Mouse (Mus musculus) heart, embryonic 16.5 days (tissue): Measurements from ENCODE around the gene Cacfd1. TPM values are rescaled to one million over a fixed set of nuclear protein-coding genes. Genes with fewer than 3 reads are reported as not detected.

Experiments
- ATAC-seq: fragments of 200-750 bp; cut with Nextera tagmentation; replicated peaks from 2 replicates; pipeline ENCODE4 v1.8.0; 2017; ENCODE audit warnings: moderate number of reproducible peaks; ENCODE audit not compliant: insufficient read depth, low FRiP score; ENCODE audit errors: extremely low read depth
- H3K27ac ChIP-seq: fragments of 300-500 bp; sonication (generic); 2 replicates; pipeline ENCODE4 v1.5.1; 2014; ENCODE audit warnings: mild to moderate bottlenecking, low read length, control low read depth, moderate library complexity
- H3K27me3 ChIP-seq: fragments of 300-500 bp; sonication (generic); 2 replicates; pipeline ENCODE4 v1.6.1; 2014; ENCODE audit warnings: low read length, mixed read lengths; ENCODE audit not compliant: control insufficient read depth, insufficient read depth
- H3K36me3 ChIP-seq: fragments of 300-500 bp; sonication (generic); 2 replicates; pipeline ENCODE4 v1.6.1; 2014; ENCODE audit not compliant: control insufficient read depth, insufficient read depth
- H3K4me1 ChIP-seq: fragments of 300-500 bp; sonication (generic); 2 replicates; pipeline ENCODE4 v1.6.1; 2014; ENCODE audit warnings: low read length, mixed read lengths; ENCODE audit not compliant: control insufficient read depth, insufficient read depth
- H3K4me2 ChIP-seq: fragments of 300-500 bp; sonication (generic); 2 replicates; pipeline ENCODE4 v1.6.1; 2014; ENCODE audit warnings: low read depth, mild to moderate bottlenecking, control low read depth, low read length
- H3K4me3 ChIP-seq: fragments of 300-500 bp; sonication (generic); 2 replicates; pipeline ENCODE4 v1.5.1; 2014; ENCODE audit warnings: mild to moderate bottlenecking, control low read depth, low read length
- H3K9ac ChIP-seq: fragments of 300-500 bp; sonication (generic); 2 replicates; pipeline ENCODE4 v1.6.1; 2014; ENCODE audit warnings: low read length, control low read depth
- H3K9me3 ChIP-seq: fragments of 300-500 bp; sonication (generic); replicated peaks from 2 replicates; pipeline ENCODE4 v1.6.1; 2016; ENCODE audit warnings: low read length; ENCODE audit not compliant: control insufficient read depth
- WGBS: fragments of 180-500 bp; shearing (Covaris S2); extraction: QIAGEN DNeasy Blood & Tissue Kit; methylation state at CpG from one replicate; pipeline ENCODE4 v1.1.7; 2014; 5-methylcytosine and 5-hydroxymethylcytosine counted together
- polyA plus RNA-seq: library from polyadenylated mRNA; unstranded; fragments of >200 nt; fragmentation: Nextera tagmentation; extraction: Ambion mirVana; gene quantifications from 2 replicates; pipeline ENCODE4 v1.2.1, GENCODE M21; 2015

Cacfd1 gene
- polyA plus RNA-seq, 1 experiment from 2014 or later = 41.4 TPM

- no peak for ATAC-seq
- H3K27ac ChIP-seq = no peak overlapping the region
- H3K4me2 ChIP-seq = no peak overlapping the region
- no peaks in the 10 kb centered on the region for H3K27me3 ChIP-seq
- H3K9ac ChIP-seq = no peak overlapping the region
- no peak overlapping the region for H3K4me3 ChIP-seq
- WGBS = 66% methylated on average over 6 of the region's 6 CpGs
- H3K9me3 ChIP-seq = no peaks in the 10 kb centered on the region
- no peaks in the 10 kb centered on the region for H3K36me3 ChIP-seq
- H3K4me1 ChIP-seq = no peaks in the 10 kb centered on the region
These were observed 39.7 kb downstream of the Cacfd1 start for GRCm38 (mm10) chr2:27049408-27049807.

GRCm38 (mm10) chr2:27058251-27058650 is 48.5 kb downstream of the Cacfd1 start:
- Histone ChIP-seq H3K4me2 (no peak overlapping the region), H3K36me3 (no peaks in the 10 kb centered on the region), H3K9me3 (no peaks in the 10 kb centered on the region), H3K4me3 (no peak overlapping the region), H3K27me3 (no peaks in the 10 kb centered on the region), H3K9ac (no peak overlapping the region), H3K4me1 (peaks cover 18% of the 10 kb centered on the region), H3K27ac (no peak overlapping the region)
- no peak for ATAC-seq
- 53% methylated on average over 4 of the region's 4 CpGs for WGBS

- Histone ChIP-seq H3K9me3 (no peaks in the 10 kb centered on the region), H3K4me3 (no peak overlapping the region), H3K9ac (no peak overlapping the region), H3K36me3 (no peaks in the 10 kb centered on the region), H3K27ac (no peak overlapping the region), H3K27me3 (no peaks in the 10 kb centered on the region), H3K4me1 (peaks cover 18% of the 10 kb centered on the region), H3K4me2 (no peak overlapping the region)
- no peak for ATAC-seq
- WGBS = 48% methylated on average over 12 of the region's 12 CpGs
These were observed 49.0 kb downstream of the Cacfd1 start for GRCm38 (mm10) chr2:27058751-27059150.

GRCm38 (mm10) chr2:27059187-27059586 is 49.5 kb downstream of the Cacfd1 start:
- H3K4me1 ChIP-seq = peaks cover 18% of the 10 kb centered on the region
- no peaks in the 10 kb centered on the region for H3K9me3 ChIP-seq
- H3K4me2 ChIP-seq = no peak overlapping the region

GRCm38 (mm10) chr2:27067124-27067523 is 57.4 kb downstream of the Cacfd1 start:
- Histone ChIP-seq H3K27me3 (no peaks in the 10 kb centered on the region), H3K4me2 (no peak overlapping the region), H3K9me3 (no peaks in the 10 kb centered on the region), H3K27ac (no peak overlapping the region), H3K9ac (no peak overlapping the region), H3K4me1 (peaks cover 24% of the 10 kb centered on the region), H3K4me3 (no peak overlapping the region), H3K36me3 (no peaks in the 10 kb centered on the region)
- 90% methylated on average over 2 of the region's 2 CpGs for WGBS
- no peak for ATAC-seq

More at GRCm38 (mm10) chr2:27059187-27059586, 49.5 kb downstream of the Cacfd1 start:
- no peaks in the 10 kb centered on the region for H3K27me3 ChIP-seq
- no peak overlapping the region for H3K4me3 ChIP-seq
- H3K9ac ChIP-seq = peak overlapping the region; percentile 9; the same call in 1 of the 2 replicates
- WGBS = 79% methylated on average over 9 of the region's 9 CpGs
- H3K36me3 ChIP-seq = no peaks in the 10 kb centered on the region
- H3K27ac ChIP-seq = no peak overlapping the region
- ATAC-seq = no peak

GRCm38 (mm10) chr2:27067996-27068395 is 58.3 kb downstream of the Cacfd1 start:
- no peak overlapping the region for H3K27ac ChIP-seq
- no peak overlapping the region for H3K9ac ChIP-seq
- H3K36me3 ChIP-seq = no peaks in the 10 kb centered on the region
- WGBS = 48% methylated on average over 2 of the region's 2 CpGs
- H3K27me3 ChIP-seq = no peaks in the 10 kb centered on the region
- H3K4me2 ChIP-seq = no peak overlapping the region
- no peak for ATAC-seq
- H3K4me1 ChIP-seq = peaks cover 22% of the 10 kb centered on the region
- no peak overlapping the region for H3K4me3 ChIP-seq
- no peaks in the 10 kb centered on the region for H3K9me3 ChIP-seq

- Histone ChIP-seq H3K9me3 (no peaks in the 10 kb centered on the region), H3K4me1 (peaks cover 22% of the 10 kb centered on the region), H3K27me3 (no peaks in the 10 kb centered on the region), H3K27ac (no peak overlapping the region), H3K9ac (no peak overlapping the region), H3K4me3 (no peak overlapping the region), H3K36me3 (no peaks in the 10 kb centered on the region), H3K4me2 (no peak overlapping the region)
- 62% methylated on average over 3 of the region's 3 CpGs for WGBS
- no peak for ATAC-seq
These were observed 59.9 kb downstream of the Cacfd1 start for GRCm38 (mm10) chr2:27069646-27070045.

- no peak for ATAC-seq
- Histone ChIP-seq H3K4me1 (peaks cover 28% of the 10 kb centered on the region), H3K27ac (no peak overlapping the region), H3K4me3 (no peak overlapping the region), H3K36me3 (no peaks in the 10 kb centered on the region), H3K9me3 (no peaks in the 10 kb centered on the region), H3K4me2 (no peak overlapping the region), H3K27me3 (no peaks in the 10 kb centered on the region), H3K9ac (no peak overlapping the region)
- WGBS = 77% methylated on average over 2 of the region's 2 CpGs
These were observed 60.6 kb downstream of the Cacfd1 start for GRCm38 (mm10) chr2:27070247-27070813.
